Mouse (Mus musculus): ENCODE results near the gene Gstm6. TPM values are rescaled to one million over a fixed set of nuclear protein-coding genes. Genes with fewer than 3 reads are reported as not detected.
A peak's percentile ranks its signal among the peaks of the same experiment; 100 is the strongest.
"Not testable (repeated sequence)": the region's sequence is repeated elsewhere in the genome, so short reads cannot be mapped to it uniquely, and the experiment has no call there.

The Gstm6 gene
- total RNA-seq (2021) = 1 to 10 TPM; 4.1 to 4.5 TPM

DNA sequence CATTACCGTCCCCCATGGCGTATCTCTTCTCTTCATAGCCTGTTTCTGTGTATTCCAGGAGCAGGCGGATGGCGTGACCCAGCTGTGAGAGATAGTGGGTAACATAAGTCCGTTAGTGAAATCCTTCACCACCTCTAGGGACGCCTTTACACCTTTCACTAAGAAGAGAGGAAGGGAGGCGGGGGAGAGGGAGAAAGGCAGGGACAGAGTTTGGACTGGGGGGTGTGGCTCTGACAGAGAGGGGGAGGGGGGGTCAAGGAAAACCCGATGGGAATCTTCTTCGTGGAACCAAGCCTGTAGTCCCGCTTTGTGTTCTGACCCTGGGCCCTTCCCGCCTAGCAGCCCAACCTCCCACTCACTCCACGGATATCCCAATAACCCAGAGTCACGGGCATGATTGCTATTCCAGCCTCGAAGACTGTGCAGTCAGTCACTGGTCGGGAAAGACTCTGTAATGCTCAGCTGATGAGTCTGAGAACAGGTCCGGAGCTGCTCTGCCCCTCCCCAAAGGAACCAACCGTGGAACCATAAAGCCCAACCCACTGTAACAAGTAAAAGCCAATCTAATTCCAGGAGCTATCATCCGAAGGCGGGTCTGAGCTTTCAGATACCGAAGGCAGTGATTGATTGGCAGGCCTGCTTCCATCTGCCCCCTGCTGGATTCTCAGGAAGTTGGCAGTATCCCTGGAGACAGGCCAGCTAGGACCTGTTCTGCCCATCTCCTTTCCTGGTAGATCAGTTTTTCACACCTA lies at the start of gene Gstm6:
Gstm6 (minus strand) TSS at position 511 of the 752 bp plus-strand sequence.
- peak; percentile 49 for DNase-seq

DNA sequence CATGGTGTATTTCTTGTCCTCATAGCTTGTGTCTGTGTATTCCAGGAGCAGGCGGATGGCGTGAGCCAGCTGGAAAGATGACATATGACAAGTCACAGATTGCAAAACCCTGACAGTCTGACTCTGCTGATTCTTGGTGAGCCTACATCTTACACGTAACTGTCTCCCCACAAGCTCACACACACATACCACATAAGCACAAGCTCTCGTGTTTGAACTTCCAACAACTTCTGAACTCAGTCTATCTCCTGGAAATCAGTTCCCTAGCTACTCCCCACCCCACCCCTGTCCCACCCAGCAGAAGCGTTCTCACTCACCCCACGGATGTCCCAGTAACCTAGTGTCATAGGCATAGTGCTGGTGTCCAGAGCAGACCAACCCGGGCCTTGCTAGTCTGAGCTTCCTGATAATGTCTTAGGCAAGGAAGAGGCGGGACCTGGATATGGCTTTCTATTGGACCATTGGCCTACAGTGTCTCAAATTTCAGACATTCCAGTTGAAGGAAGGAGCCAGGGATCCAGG lies 42.6 kb upstream of the Gstm6 start, which contains the start of gene Gstm2:
Gstm2 (minus strand) TSS at position 413 of the 522 bp plus-strand sequence.
- DNase-seq = peak; percentile 51

DNA sequence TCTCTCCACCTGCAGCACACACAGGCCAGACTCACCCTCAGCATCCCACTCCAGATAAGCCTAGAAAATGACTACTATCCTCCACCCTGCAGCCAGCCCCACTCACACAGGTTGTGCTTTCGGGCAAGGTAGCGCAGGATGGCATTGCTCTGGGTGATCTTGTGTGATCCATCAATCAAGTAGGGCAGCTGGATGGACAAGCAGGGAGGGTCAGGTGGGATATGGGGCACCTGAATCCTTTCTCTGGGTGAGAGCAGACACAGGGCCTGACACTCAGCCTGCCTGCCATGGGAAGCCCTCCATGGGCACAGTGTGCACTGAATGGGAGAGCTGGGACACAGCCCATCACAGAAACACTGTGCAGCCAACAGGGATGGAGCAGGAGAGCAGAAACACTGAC lies 41.6 kb upstream of the Gstm6 start:
- not testable (repeated sequence) for DNase-seq

DNA sequence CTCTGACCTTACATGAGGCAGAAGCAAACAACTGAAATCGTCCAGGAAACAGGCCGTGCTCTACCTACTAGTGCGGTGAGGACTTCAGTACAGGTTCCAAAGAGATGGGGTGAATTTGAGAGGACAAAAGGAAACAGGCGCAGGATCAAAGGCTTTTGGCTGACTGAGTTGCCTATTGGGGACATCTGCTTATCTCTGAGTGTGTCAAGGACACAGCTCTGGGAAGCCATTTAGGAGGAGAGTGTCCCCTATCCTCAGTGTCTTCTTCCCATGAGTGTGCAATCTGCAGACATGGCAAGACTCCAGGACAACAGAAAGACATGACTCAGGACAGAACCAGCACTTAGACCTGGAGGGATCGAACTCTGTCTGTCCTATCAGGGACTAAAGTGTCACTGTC lies 40.9 kb upstream of the Gstm6 start:
- no peak for DNase-seq

DNA sequence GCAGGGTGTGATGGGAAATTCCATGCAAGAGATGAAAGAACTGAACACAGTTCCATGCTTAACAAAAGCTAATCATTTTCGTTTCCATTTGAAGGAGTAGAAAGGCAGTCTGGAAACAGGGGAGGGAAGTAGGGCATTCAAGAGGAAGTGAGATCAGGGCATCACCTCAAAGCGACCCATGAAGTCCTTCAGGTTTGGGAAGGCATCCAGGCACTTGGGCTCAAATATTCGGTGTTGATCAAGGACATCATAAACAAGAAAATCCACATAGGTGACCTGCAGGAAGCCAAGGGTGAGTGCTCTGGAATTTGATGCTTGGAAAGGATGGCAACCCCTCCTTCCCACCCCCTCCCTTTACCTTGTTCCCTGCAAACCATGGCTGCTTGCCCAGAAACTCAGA lies 40.2 kb upstream of the Gstm6 start:
- DNase-seq = no peak

DNA sequence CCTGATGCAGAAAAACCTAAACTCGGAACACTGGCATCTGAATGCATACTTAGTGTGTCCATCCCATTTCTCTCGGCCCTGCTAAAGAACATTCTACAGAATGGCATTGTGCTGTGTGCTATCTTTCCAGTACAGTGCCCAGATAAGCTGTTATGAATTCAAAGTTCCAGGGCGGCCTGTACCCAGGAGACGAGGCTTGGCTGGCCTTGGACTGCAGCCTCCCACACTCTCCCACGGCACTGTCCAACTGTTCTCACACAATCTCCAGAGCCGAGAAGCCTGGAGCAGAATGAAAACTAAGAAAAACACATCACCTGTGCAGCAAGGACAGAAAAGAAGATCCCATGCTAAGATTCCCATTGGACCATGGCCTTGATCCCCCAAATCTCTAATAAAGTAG lies 39.2 kb upstream of the Gstm6 start:
- DNase-seq = no peak

DNA sequence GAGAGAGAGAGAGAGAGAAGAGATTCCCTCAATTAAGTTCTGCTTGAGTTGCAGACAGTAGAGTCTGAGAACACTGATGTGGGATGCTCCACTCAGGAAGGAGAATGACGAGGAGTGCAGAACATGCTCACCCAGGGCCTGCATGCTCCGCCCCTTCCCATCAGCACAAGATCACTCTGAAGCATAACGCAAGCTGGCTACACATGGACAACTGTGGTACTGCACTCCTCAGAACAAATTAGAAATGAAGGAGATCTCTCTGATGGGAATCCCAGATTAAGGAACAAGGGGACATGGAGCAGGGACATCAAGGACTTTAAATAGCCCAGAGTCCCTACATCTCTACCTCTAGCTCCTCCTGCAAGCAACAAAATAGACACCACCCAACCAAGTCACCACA lies 37.7 kb upstream of the Gstm6 start:
- DNase-seq = no peak

DNA sequence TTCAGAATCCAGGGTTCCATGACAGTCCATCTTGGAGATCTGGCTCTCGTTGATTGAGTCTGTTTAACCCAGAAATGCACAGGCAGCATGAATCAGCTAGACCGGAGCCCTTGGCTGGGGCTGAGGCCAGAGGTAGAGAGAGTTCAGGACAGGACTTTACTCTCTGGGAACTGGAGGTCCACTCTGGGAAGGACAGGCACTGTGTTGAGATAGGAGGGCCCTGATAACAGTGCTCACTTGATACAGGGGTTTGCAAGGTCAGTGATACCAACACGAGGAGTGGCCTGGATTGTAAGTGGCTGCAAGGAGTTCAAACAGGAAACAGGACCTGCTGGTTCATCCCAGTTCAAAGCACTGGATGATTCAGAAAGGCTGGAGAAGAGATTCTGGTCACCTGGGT lies 34.1 kb upstream of the Gstm6 start:
- DNase-seq = no peak

DNA sequence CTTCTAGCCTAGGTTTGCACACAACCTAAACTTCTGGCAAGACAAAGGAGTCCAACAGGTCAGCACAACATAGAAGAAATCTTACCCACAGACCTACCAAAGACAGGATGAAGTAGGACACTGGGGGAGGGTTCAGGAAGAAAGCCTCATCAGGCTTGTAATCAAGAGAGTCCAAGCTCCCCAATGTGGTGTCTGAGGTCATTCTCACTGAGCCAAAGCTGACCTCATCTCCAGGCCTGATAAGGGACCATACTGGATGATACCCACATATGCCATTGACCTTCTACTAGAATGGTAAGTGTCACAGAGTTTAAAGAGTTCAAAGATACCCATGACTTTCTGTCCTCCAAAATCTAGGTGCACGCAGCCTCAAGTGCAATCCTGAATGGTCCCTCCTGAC lies 30.7 kb upstream of the Gstm6 start:
- no peak for DNase-seq

DNA sequence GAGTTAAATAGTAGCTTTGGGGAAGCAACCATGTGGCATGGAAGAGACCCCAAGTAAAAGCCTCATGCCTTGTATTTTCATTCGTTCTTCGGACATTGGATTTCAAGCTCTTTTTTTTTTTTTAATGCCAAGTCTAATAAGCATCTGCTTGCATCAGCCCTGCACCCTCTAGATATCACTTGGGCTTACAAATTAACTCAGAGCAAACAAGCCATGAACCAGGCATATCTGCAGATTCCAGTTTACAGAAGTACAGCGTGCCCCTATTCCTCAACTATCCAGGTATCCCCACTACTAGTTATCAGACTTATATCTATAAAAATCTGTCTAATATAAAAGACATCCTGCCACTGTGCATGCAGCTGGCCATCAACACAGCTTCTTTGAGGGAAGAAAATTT lies 28.5 kb upstream of the Gstm6 start:
- DNase-seq = no peak

DNA sequence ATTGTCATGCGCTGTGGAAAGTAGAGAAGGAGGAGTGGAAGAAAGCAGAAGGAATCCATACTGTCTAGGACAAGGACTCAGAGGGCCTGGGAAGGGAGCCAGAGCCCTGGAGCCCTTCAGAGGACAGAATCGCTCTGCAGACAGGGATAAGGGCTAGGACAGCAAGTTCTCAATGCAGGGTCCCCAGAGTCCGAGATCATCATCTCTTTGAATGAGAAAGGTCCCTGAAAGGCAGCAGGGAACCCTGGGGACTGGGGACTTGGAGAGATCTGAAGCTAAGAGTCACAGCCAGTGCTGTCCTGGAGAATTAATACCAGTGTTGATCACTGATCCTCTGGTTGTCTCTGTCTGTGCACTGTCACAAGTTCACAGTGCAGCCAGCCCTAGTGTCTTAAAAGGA lies 27.6 kb upstream of the Gstm6 start:
- not testable (repeated sequence) for DNase-seq

DNA sequence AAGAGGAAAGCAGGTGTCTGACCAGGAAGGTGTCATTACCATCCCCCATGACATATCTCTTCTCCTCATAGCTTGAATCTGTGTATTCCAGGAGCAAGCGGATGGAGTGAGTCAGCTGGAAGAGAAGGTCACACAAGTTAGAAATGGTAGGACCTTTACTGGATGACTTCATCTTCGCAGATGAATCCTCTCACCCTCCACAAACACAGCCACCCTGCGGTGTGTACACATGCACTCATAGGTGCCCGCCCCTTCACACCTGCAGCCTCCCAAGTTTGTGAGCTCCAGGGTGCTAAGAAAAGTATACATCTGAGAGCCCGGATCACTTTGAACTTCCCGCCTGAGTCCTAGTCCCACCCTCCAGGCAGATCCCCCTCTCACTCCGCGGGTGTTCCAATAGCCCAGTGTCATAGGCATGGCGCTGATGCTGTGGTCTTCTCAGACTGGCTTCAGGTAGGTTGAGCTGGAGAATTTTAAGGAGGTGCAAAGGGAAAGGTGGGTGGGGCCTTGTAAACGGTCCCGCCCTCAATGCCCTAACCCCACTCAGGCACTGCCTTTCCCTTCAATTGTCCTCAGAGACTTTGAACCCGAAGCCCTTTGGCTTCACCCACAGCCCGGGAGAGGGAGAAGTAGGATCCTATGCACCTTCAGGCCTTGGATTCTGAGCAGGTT lies 25.3 kb upstream of the Gstm6 start, which contains the start of gene Gstm3:
Gstm3 (minus strand) TSS at position 560 of the 672 bp plus-strand sequence.
- DNase-seq = no peak

DNA sequence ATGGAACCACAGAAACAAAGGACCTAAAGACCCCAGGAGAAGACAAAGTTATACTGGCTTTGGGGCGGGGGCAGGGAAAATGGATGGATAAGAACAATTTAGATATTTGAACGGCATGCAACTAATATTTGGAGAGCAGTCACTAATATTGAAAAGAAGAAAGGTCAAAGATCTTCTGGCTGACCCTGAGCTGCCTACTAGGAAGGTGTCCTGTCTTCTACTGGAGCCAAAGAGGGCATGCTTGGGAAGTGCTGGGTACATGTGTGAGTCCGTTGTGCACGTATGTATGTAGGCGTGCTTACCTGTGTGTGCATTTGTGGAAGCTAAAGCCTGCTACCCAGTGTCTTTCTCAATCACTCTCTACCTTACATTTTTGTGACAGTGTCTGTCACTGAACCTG lies 23.1 kb upstream of the Gstm6 start:
- no peak for DNase-seq

DNA sequence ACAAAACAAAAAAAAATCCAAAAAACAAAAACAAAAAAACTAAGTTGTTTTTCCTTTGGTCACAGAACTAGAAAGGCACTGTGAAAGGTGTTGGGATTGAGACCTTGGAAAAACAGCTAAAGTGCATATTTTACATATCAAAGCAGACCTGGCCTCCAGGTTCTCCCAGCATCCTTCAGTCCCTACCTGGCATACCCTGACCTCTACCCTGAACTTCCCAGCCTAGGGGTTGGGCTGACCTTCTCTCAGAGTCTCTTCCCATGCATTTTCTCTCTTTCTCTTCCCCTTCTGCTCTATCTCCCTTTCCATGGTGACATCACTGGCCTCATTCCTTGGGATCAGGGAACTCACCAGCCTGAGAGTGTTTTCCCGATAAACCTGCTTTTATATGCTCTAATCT lies 22.0 kb upstream of the Gstm6 start:
- no peak for DNase-seq

DNA sequence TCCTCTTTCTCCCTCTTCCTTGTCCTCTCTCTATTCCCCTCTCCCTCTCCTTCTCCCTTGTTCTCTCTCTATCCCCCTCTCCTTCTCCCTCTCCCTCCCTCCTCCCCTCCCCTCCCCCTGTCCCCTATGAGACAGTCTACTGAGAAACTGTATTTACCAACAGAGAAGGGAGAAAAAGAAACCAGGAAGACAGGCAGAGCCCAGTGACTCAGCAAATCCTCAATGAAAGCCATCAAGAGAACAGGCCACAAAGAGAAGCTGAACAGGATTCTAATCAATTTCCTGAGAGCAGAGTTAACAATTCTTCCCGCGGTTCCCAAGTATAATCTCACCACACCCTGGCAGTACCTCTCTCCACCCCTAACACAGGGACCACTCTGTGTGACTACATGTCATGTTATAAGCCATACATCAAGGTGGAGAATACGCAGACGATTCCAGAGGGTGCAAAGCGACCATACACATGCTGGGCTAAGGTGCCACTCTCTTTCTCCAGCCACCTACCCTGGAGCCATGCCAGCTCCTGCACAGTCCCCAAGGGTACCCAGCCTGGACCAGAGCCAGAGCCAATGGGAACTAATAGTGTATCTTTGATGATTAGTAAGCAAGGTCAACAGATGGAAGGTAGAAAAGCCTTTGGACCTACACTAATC lies 21.2 kb upstream of the Gstm6 start:
- DNase-seq = no peak

DNA sequence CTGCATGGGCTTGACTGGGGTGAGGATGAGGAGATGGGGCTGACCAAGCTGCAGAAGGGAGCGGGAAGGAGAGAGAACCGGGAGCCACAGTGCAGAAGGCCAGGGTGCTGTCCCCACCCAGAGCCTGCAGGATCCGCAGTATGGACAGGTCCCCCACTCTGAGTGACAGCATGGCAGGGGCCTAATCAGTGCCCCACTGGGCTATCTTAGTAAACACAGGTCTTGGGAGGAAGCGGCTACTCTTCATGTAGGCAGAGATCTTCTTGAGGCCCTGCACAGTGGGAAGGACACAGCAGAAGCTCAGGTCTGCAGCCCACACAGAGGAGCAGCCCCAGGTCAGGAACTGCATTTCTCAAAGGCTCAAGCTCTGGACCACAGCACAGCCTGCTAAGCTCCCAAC lies 20.5 kb upstream of the Gstm6 start:
- no peak for DNase-seq

DNA sequence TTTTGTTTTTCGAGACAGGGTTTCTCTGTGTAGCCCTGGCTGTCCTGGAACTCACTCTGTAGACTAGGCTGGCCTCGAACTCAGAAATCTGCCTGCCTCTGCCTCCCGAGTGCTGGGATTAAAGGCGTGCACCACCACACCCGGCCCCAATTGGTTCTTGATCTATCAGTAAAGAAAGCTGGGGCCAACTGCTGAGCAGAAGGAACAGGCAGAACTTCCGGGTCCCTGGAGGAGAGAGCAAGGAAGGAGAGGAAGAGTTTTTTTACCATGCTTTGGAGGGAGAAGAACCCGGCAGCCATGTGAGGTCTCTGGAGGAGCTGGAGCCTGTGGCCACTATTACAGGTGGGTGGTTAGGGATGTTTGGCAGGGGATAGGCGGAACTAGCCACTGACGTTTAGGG lies 11.7 kb upstream of the Gstm6 start:
- not testable (repeated sequence) for DNase-seq

DNA sequence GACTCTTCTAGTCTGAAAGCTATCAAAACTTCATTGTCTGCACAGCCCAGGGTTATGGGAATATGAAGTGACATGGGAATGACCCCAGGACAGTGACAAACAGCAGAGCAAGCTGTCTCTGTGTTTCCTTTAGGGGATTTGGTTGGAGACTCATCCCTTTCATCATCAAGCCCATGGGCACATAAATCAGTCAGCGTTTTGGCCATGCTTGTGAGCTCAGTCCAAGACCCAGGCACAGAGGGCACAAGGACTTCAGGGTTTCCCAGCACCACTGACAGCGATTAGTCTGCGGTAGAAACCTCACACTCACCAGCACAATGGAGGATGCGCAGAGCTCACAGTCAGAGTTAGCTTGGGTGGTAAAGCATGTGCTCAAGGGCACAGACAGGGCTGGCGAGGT lies 10.4 kb upstream of the Gstm6 start:
- DNase-seq = no peak

DNA sequence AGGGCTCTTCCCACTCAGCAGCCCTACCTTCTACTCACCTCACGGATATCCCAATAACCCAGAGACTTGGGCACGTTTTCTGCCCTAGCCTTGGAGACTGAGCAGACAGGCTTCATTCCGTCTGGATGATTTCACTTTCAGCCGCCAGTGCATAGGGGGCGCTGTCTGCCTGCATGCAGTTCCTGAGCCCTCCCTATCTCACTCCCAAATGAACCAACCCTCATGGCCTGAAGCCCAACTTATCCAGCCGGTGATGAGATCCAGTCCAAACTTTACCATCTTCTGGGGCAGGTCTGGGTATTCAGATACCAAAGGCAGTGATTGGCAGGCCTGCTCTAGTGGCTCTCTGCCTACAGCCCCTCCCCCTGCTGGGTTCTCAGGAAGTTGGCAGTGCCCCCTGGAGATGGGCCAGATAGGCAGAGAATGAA lies 9.8 kb upstream of the Gstm6 start:
- DNase-seq = peak; percentile 84

DNA sequence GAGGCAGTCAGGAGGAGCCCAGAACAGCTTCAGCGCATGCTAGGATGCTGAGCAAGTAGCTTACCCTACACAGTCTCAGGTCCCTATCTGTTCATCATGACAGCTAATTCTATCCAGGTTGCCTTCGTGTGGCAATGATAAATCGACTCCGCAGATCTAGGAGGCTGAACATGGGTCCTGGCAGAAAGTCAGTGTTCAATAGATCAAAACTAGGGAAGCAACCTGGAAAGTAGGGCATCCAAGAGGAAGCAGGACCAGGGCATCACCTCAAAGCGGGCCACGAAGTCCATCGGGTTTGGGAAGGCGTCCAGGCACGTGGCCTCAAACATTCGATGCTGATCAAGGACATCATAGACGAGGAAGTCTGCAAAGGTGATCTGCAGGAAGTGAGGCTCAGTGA lies 7.0 kb upstream of the Gstm6 start:
- no peak for DNase-seq

DNA sequence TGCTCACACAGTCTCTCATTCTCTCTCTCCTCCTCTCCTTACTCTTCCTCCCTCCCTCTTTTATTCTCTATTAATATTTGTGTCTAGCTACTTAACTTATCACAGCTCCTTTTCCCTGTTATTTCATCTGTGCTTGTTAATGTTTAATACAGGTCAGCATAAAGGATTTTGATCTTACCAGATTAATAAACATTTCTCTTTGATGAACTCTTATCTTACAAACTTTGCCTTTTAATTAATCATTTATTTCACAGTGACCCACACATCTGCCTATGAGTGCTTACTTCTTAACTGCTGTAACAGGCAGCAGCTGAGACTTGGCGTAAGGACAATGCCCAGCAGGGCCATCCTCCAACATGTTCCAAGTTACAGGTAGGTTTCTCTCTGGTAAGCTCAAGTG lies 5.9 kb upstream of the Gstm6 start:
- DNase-seq = not testable (repeated sequence)

DNA sequence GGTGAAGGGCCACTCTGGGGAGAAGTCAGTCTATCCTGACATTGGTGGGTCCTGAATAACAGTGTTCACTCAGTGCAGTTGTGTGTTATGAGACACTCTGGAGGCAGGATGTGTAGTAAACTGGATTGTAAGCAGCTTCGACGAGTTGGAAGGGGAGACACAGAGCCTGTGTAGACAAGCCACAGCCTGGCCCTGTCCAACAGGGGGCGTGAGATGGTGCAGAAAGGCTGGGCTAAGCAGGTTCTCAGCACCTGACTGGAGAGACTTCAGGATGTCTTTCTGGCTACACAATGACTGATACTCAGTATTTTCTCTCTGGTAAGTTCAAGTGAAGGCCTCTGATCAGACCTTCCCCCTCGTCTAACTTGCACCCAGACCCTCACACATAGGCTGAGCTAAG lies 2.2 kb upstream of the Gstm6 start:
- DNase-seq = no peak

DNA sequence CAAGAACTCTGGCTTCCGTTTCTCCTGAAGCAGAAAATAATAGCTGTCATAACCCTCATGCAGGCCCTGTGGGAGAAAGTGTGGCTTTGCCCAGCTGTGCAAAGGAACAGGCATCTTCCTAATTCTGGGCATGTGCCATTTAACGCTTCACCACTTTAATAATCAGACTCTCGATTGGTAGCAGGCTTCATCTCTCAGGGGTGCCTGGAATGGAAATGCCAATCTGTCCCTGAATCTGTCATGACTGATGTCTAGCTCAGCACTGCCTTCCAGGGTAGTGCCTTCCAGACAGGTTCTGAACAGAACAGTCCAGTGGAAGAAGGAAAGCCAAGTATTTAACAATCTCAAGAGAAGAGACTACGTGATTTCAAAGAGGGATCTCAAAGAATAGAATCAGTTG lies 2.3 kb downstream of the Gstm6 start:
- DNase-seq = no peak

Data from heart, postnatal 4 days (tissue).